Mouse (Mus musculus) neural tube, embryonic 15.5 days (tissue): Measurements from ENCODE around the gene Bcor. TPM values are rescaled to one million over a fixed set of nuclear protein-coding genes. Genes with fewer than 3 reads are reported as not detected.

ENCODE experiments used
- ATAC-seq: fragments of 200-750 bp; cut with Nextera tagmentation; 2 replicates; pipeline ENCODE4 v1.8.0; 2017; ENCODE audit warnings: mild to moderate bottlenecking, moderate TSS enrichment, moderate library complexity; ENCODE audit not compliant: low FRiP score
- H3K27ac ChIP-seq: fragments of 300-500 bp; sonication (generic); replicated peaks from 2 replicates; pipeline ENCODE4 v1.5.1; 2015; ENCODE audit warnings: mild to moderate bottlenecking, inconsistent platforms
- H3K27me3 ChIP-seq: fragments of 300-500 bp; sonication (generic); replicated peaks from 2 replicates; pipeline ENCODE4 v1.6.1; 2015; ENCODE audit warnings: inconsistent platforms
- H3K36me3 ChIP-seq: fragments of 300-500 bp; sonication (generic); 2 replicates; pipeline ENCODE4 v1.6.1; 2015; ENCODE audit warnings: inconsistent platforms
- H3K4me1 ChIP-seq: fragments of 300-500 bp; sonication (generic); 2 replicates; pipeline ENCODE4 v1.6.1; 2015; ENCODE audit warnings: inconsistent platforms
- H3K4me2 ChIP-seq: fragments of 300-500 bp; sonication (generic); 2 replicates; pipeline ENCODE4 v1.6.1; 2015; ENCODE audit warnings: inconsistent platforms, mild to moderate bottlenecking, moderate library complexity
- H3K4me3 ChIP-seq: fragments of 300-500 bp; sonication (generic); replicated peaks from 2 replicates; pipeline ENCODE4 v1.5.1; 2015; ENCODE audit warnings: mild to moderate bottlenecking, inconsistent platforms
- H3K9ac ChIP-seq: fragments of 300-500 bp; sonication (generic); replicated peaks from 2 replicates; pipeline ENCODE4 v1.6.1; 2015; ENCODE audit warnings: mild to moderate bottlenecking, inconsistent platforms
- H3K9me3 ChIP-seq: fragments of 300-500 bp; sonication (generic); replicated peaks from 2 replicates; pipeline ENCODE4 v1.6.1; 2016; ENCODE audit warnings: inconsistent platforms
- WGBS: fragments of 180-500 bp; shearing (Covaris S2); methylation state at CpG from one replicate; pipeline ENCODE4 v1.1.7; 2015; ENCODE audit warnings: mixed read lengths; 5-methylcytosine and 5-hydroxymethylcytosine counted together
- polyA plus RNA-seq: library from polyadenylated mRNA; unstranded; fragments of >200 nt; fragmentation: Nextera tagmentation; extraction: Ambion mirVana; gene quantifications from 2 replicates; pipeline ENCODE4 v1.2.1, GENCODE M21; 2015

The Bcor gene
- polyA plus RNA-seq, 1 experiment from 2014 or later: 12.2 TPM

- no peak for ATAC-seq
- Histone ChIP-seq H3K36me3 (no peaks in the 10 kb centered on the region), H3K27me3 (peaks cover 34% of the 10 kb centered on the region), H3K4me1 (peaks cover 31% of the 10 kb centered on the region), H3K4me3 (no peak overlapping the region), H3K9me3 (no peaks in the 10 kb centered on the region), H3K4me2 (no peak overlapping the region), H3K27ac (no peak overlapping the region), H3K9ac (no peak overlapping the region)
- WGBS: 78% methylated on average over 8 of the region's 8 CpGs
Observed at GRCm38 (mm10) chrX:11996489-11996888, 163.7 kb downstream of the Bcor start.

GRCm38 (mm10) chrX:11993641-11994419, 166.3 kb downstream of the Bcor start:
- Histone ChIP-seq H3K27ac (no peak overlapping the region), H3K27me3 (peaks cover 13% of the 10 kb centered on the region), H3K9me3 (no peaks in the 10 kb centered on the region), H3K4me3 (no peak overlapping the region), H3K4me2 (no peak overlapping the region), H3K9ac (no peak overlapping the region), H3K4me1 (peaks cover 13% of the 10 kb centered on the region), H3K36me3 (no peaks in the 10 kb centered on the region)
- WGBS: 86% methylated on average over 5 of the region's 5 CpGs
- no peak for ATAC-seq

GRCm38 (mm10) chrX:11989471-11989870, 170.7 kb downstream of the Bcor start:
- Histone ChIP-seq H3K27ac (no peak overlapping the region), H3K4me2 (no peak overlapping the region), H3K9me3 (no peaks in the 10 kb centered on the region), H3K9ac (no peak overlapping the region), H3K36me3 (no peaks in the 10 kb centered on the region), H3K4me1 (peaks cover 6% of the 10 kb centered on the region), H3K4me3 (no peak overlapping the region), H3K27me3 (peaks cover 7% of the 10 kb centered on the region; the same call in 1 of the 2 replicates)
- no peak for ATAC-seq
- 54% methylated on average over 13 of the region's 13 CpGs for WGBS

GRCm38 (mm10) chrX:11988191-11988896, 171.8 kb downstream of the Bcor start:
- H3K36me3 ChIP-seq: no peaks in the 10 kb centered on the region
- no peak overlapping the region for H3K27ac ChIP-seq
- WGBS: 37% methylated on average over 7 of the region's 7 CpGs
- no peak overlapping the region for H3K4me3 ChIP-seq
- no peak for ATAC-seq
- no peak overlapping the region for H3K4me2 ChIP-seq
- peaks cover 7% of the 10 kb centered on the region; the same call in 1 of the 2 replicates for H3K27me3 ChIP-seq
- peaks cover 6% of the 10 kb centered on the region for H3K4me1 ChIP-seq
- H3K9me3 ChIP-seq: no peaks in the 10 kb centered on the region
- no peak overlapping the region for H3K9ac ChIP-seq

GRCm38 (mm10) chrX:11987602-11988001, 172.6 kb downstream of the Bcor start:
- Histone ChIP-seq H3K9me3 (no peaks in the 10 kb centered on the region), H3K9ac (no peak overlapping the region), H3K4me3 (no peak overlapping the region), H3K27ac (no peak overlapping the region), H3K36me3 (no peaks in the 10 kb centered on the region), H3K27me3 (peaks cover 7% of the 10 kb centered on the region; the same call in 1 of the 2 replicates), H3K4me1 (peaks cover 6% of the 10 kb centered on the region), H3K4me2 (no peak overlapping the region)
- no peak for ATAC-seq
- WGBS: 42% methylated on average over 7 of the region's 7 CpGs
